Mouse (Mus musculus): ENCODE results near the gene Tmem29. TPM values are rescaled to one million over a fixed set of nuclear protein-coding genes. Genes with fewer than 3 reads are reported as not detected.

The Tmem29 gene
- total and polyA plus RNA-seq, 3 experiments, result 13.0 to 57.2 (median 45.0) TPM

DNA sequence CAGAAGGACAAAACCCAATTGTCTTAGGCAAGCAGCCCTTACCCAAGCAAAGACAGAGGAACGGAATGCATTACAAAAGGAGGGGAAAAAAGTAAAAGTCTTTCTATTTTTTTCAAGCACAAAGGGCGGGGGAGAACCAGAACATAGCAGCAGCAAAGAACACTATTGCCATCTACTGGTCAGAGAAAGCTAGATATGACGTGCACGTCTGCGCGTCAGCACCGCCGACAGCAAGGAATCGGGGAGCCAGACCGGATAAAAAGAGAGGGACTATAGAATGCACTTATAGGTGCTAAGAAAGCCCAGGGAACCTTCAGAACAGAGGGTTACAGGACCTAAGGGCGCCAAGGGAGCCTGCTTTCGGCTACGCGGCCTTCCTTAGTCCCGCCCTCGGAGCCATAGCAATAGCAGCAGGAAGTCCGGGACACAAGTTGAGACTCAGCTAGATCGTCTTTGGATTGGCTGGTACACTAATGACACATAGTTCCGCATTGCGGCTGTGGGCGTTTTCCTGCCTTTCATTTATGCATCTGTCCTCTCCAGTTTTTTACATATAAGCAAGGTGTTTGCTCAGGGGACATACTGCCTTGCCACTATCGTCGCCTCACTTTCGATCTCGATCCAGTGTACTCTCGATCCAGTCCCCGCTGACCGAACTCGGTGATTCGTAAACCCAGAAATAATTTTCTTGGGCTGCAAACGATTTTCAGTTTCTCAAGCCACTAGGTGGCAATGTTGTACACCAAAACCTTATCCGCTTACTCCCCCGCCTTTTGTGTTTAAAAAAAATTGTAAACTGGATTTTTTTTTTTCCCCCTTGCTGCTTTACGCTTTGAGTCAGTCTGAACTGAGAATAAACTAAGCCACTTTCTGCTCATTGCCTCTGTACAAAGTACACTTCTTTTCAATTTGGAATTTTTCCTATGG lies 19.2 kb upstream of the Tmem29 start:
- peak overlapping the region; percentile 49; the same call in 1 of the 2 replicates for H3K9ac ChIP-seq (ENCODE audit: insufficient read depth, low read depth)
- in situ Hi-C loops (cut with MboI; ENCODE audit: low pct_ligation_motif_present, low pct_unique_long_range_greater_than_20kb, low sequenced_read_pairs) (no loop called here), dilution Hi-C loops (cut with MboI; ENCODE audit: extremely low pct_ligation_motif_present, extremely low pct_unique_long_range_greater_than_20kb, low sequenced_read_pairs) (no loop called here)
- H3K27me3 ChIP-seq (replicated peaks), result no peaks in the 10 kb centered on the region
- H3K27ac ChIP-seq (ENCODE audit: insufficient read depth, low read depth), result peak overlapping the region; percentile 86
- DNase-seq (ENCODE audit: extremely low read depth), result peak; percentile 80
- peak overlapping the region; percentile 13; the same call in 1 of the 2 replicates for H3K4me2 ChIP-seq (ENCODE audit: insufficient read depth, low read depth, poor library complexity, severe bottlenecking)
- no peaks in the 10 kb centered on the region for H3K79me2 ChIP-seq (replicated peaks; ENCODE audit: control insufficient read depth, extremely low read depth, insufficient read depth, poor library complexity, severe bottlenecking)
- peak overlapping the region; percentile 53 to 70 (median 54) for H3K4me3 ChIP-seq (replicated peaks in 1 of 3; ENCODE audit: low read depth in 2 of 3, low read length in 2 of 3, poor library complexity in 1 of 3)
- no peaks in the 10 kb centered on the region for H3K4me1 ChIP-seq (ENCODE audit: control insufficient read depth in 1 of 2, insufficient read depth in 2 of 2)
- H3K36me3 ChIP-seq (replicated peaks in 1 of 2; ENCODE audit: control insufficient read depth in 1 of 2, insufficient read depth in 1 of 2, low read length in 1 of 2), result no peaks in the 10 kb centered on the region
- H3K9me3 ChIP-seq (replicated peaks; ENCODE audit: low read length), result no peaks in the 10 kb centered on the region
- TF ChIP-seq TCF12 (IDR thresholded peaks at IDR 0.05; ENCODE audit: low read depth, low read length) (no peak), BHLHE40 (IDR thresholded peaks at IDR 0.05; ENCODE audit: low read depth, low read length) (0 out of 2 replicates have a peak, but pooled peaks have one; percentile 10), MAX (IDR thresholded peaks at IDR 0.05; ENCODE audit: low read length) (no peak), NRF1 (IDR thresholded peaks at IDR 0.05; ENCODE audit: low read depth, low read length) (0 out of 2 replicates have a peak, but pooled peaks have one; percentile 24), SIN3A (IDR thresholded peaks at IDR 0.05; ENCODE audit: low read length) (peak; percentile 87), MXI1 (IDR thresholded peaks at IDR 0.05; ENCODE audit: low read depth, low read length) (no peak), CTCF (conservative IDR thresholded peaks at IDR 0.05 in 1 of 2, IDR thresholded peaks at IDR 0.05 in 1 of 2; ENCODE audit: low read depth in 2 of 2, low read length in 2 of 2) (peak; percentile 18 to 74; a peak in 3 of 4 replicates), NELFE (IDR thresholded peaks at IDR 0.05; ENCODE audit: low read depth, low read length) (no peak), HCFC1 (IDR thresholded peaks at IDR 0.05; ENCODE audit: low read depth, low read length) (peak; percentile 59), KAT2A (IDR thresholded peaks at IDR 0.05; ENCODE audit: insufficient replicate concordance, low read length) (no peak), GABPA (IDR thresholded peaks at IDR 0.05; ENCODE audit: insufficient replicate concordance, low read depth, low read length) (no peak), MEF2A (IDR thresholded peaks at IDR 0.05; ENCODE audit: borderline replicate concordance, low read depth, low read length) (peak; percentile 35), USF2 (conservative IDR thresholded peaks at IDR 0.05; ENCODE audit: low read depth, low read length) (no peak), ETS1 (conservative IDR thresholded peaks at IDR 0.05; ENCODE audit: low read depth, low read length) (peak; percentile 78), JUND (conservative IDR thresholded peaks at IDR 0.05; ENCODE audit: low read depth, low read length) (peak; percentile 50), CHD1 (IDR thresholded peaks at IDR 0.05; ENCODE audit: low read depth, low read length) (no peak), MAZ (IDR thresholded peaks at IDR 0.05; ENCODE audit: low read depth, low read length) (peak; percentile 100), POLR2A (IDR thresholded peaks at IDR 0.05; ENCODE audit: low read depth, low read length) (peak; percentile 37; the same call in 1 of the 2 replicates), IRF4 (IDR thresholded peaks at IDR 0.05; ENCODE audit: low read depth, low read length) (peak; percentile 88), ZC3H11A (IDR thresholded peaks at IDR 0.05; ENCODE audit: low read depth, low read length) (no peak), CHD2 (IDR thresholded peaks at IDR 0.05; ENCODE audit: low read length) (peak; percentile 23; the same call in 1 of the 2 replicates), PAX5 (IDR thresholded peaks at IDR 0.05; ENCODE audit: low read length) (no peak), ZNF384 (IDR thresholded peaks at IDR 0.05; ENCODE audit: low read depth, low read length) (peak; percentile 100), SMC3 (IDR thresholded peaks at IDR 0.05; ENCODE audit: low read depth, low read length) (peak; percentile 45), RCOR1 (conservative IDR thresholded peaks at IDR 0.05; ENCODE audit: low read depth, low read length) (no peak), RAD21 (IDR thresholded peaks at IDR 0.05; ENCODE audit: low read depth, low read length) (peak; percentile 88), TBP (conservative IDR thresholded peaks at IDR 0.05; ENCODE audit: low read depth, low read length) (no peak), UBTF (IDR thresholded peaks at IDR 0.05; ENCODE audit: low read depth, low read length) (peak; percentile 89; the same call in 1 of the 2 replicates), MYC (IDR thresholded peaks at IDR 0.05; ENCODE audit: low read depth, low read length) (no peak), E2F4 (IDR thresholded peaks at IDR 0.05; ENCODE audit: insufficient replicate concordance, low read depth, low read length) (0 out of 2 replicates have a peak, but pooled peaks have one; percentile 59), POLR2AphosphoS2 (IDR thresholded peaks at IDR 0.05; ENCODE audit: low read depth, low read length) (peak; percentile 93), MAFK (IDR thresholded peaks at IDR 0.05; ENCODE audit: insufficient replicate concordance, low read length) (0 out of 2 replicates have a peak, but pooled peaks have one; percentile 39), EP300 (IDR thresholded peaks at IDR 0.05; ENCODE audit: low read length) (peak; percentile 77), JUN (IDR thresholded peaks at IDR 0.05; ENCODE audit: insufficient read depth, low read depth, low read length) (peak; percentile 45), ZKSCAN1 (IDR thresholded peaks at IDR 0.05; ENCODE audit: borderline replicate concordance, low read depth, low read length) (peak; percentile 31; the same call in 1 of the 2 replicates), ELF1 (IDR thresholded peaks at IDR 0.05; ENCODE audit: low read depth, low read length) (peak; percentile 87), ZMIZ1 (IDR thresholded peaks at IDR 0.05; ENCODE audit: low read depth, low read length) (peak; percentile 49)
